Mouse (Mus musculus) ES-Bruce4 (cell line): ENCODE results near the gene Tmem171. TPM values are rescaled to one million over a fixed set of nuclear protein-coding genes. Genes with fewer than 3 reads are reported as not detected.

Source experiments
- H3K27ac ChIP-seq: 2 replicates; pipeline ENCODE4 v1.5.1; 2012; ENCODE audit warnings: low read length, inconsistent platforms; ENCODE audit not compliant: insufficient read depth
- H3K27me3 ChIP-seq: 2 replicates; pipeline ENCODE4 v1.6.1; 2012; ENCODE audit warnings: mild to moderate bottlenecking, low read length, inconsistent platforms; ENCODE audit not compliant: control insufficient read depth, poor library complexity, insufficient read depth, severe bottlenecking
- H3K36me3 ChIP-seq: 2 replicates; pipeline ENCODE4 v1.6.1; 2012; ENCODE audit warnings: inconsistent platforms, mild to moderate bottlenecking, low read length, moderate library complexity; ENCODE audit not compliant: control insufficient read depth, poor library complexity, insufficient read depth, severe bottlenecking
- H3K4me1 ChIP-seq: one replicate; pipeline ENCODE4 v1.8.1; 2011; ENCODE audit warnings: low read length; ENCODE audit not compliant: control insufficient read depth, insufficient read depth
- H3K4me3 ChIP-seq: 2 replicates; pipeline ENCODE4 v1.5.1; 2011; ENCODE audit warnings: low read depth, mild to moderate bottlenecking, low read length
- H3K9ac ChIP-seq: 2 replicates; pipeline ENCODE4 v1.6.1; 2012; ENCODE audit warnings: low read depth, mild to moderate bottlenecking, inconsistent platforms; ENCODE audit not compliant: poor library complexity, severe bottlenecking
- H3K9me3 ChIP-seq: replicated peaks from 2 replicates; pipeline ENCODE4 v1.6.1; 2012; ENCODE audit warnings: mild to moderate bottlenecking, low read length, inconsistent platforms; ENCODE audit not compliant: control insufficient read depth, poor library complexity, insufficient read depth, severe bottlenecking
- CTCF ChIP-seq: IDR thresholded peaks from one replicate; pipeline ENCODE4 v1.8.1; 2011; ENCODE audit warnings: low read depth, low read length
- EP300 ChIP-seq: IDR thresholded peaks from 2 replicates; pipeline ENCODE4 v1.6.1; 2011; ENCODE audit warnings: low read depth, low read length; ENCODE audit not compliant: insufficient read depth
- POLR2A ChIP-seq: IDR thresholded peaks from one replicate; pipeline ENCODE4 v1.8.1; 2011; ENCODE audit warnings: low read length; ENCODE audit not compliant: insufficient read depth
- polyA plus RNA-seq: library from polyadenylated mRNA; stranded (reverse); fragments of >200 nt; gene quantifications from 2 replicates; pipeline ENCODE4 v1.2.4, GENCODE M21; 2011; ENCODE audit warnings: low read depth; ENCODE audit not compliant: missing spikeins, insufficient read depth, insufficient read length

Tmem171 gene
- polyA plus RNA-seq, 1 experiment, result 0.99 TPM

GRCm38 (mm10) chr13:98710236-98710635 is 15.6 kb upstream of the Tmem171 start:
- no peaks in the 10 kb centered on the region for H3K4me1 ChIP-seq
- no peaks in the 10 kb centered on the region for H3K36me3 ChIP-seq
- no peaks in the 10 kb centered on the region for H3K9me3 ChIP-seq
- TF ChIP-seq POLR2A, result no peak
- TF ChIP-seq CTCF, result no peak
- no peak for TF ChIP-seq EP300
- no peak overlapping the region for H3K4me3 ChIP-seq
- no peaks in the 10 kb centered on the region for H3K27me3 ChIP-seq
- H3K27ac ChIP-seq, result no peak overlapping the region
- H3K9ac ChIP-seq, result no peak overlapping the region

- H3K4me1 ChIP-seq, result no peaks in the 10 kb centered on the region
- H3K36me3 ChIP-seq, result no peaks in the 10 kb centered on the region
- H3K4me3 ChIP-seq, result no peak overlapping the region
- no peak overlapping the region for H3K27ac ChIP-seq
- H3K9ac ChIP-seq, result no peak overlapping the region
- no peaks in the 10 kb centered on the region for H3K27me3 ChIP-seq
- TF ChIP-seq EP300, result no peak
- TF ChIP-seq CTCF, result no peak
- TF ChIP-seq POLR2A, result no peak
- no peaks in the 10 kb centered on the region for H3K9me3 ChIP-seq
These were observed 10.9 kb upstream of the Tmem171 start for GRCm38 (mm10) chr13:98705501-98705900.

- H3K27ac ChIP-seq, result no peak overlapping the region
- no peak overlapping the region for H3K4me3 ChIP-seq
- no peak for TF ChIP-seq POLR2A
- no peak for TF ChIP-seq EP300
- TF ChIP-seq CTCF, result no peak
- no peaks in the 10 kb centered on the region for H3K9me3 ChIP-seq
- no peaks in the 10 kb centered on the region for H3K4me1 ChIP-seq
- no peak overlapping the region for H3K9ac ChIP-seq
- H3K27me3 ChIP-seq, result no peaks in the 10 kb centered on the region
- H3K36me3 ChIP-seq, result no peaks in the 10 kb centered on the region
These were observed 9.2 kb upstream of the Tmem171 start for GRCm38 (mm10) chr13:98703786-98704185.

GRCm38 (mm10) chr13:98702361-98702760 is 7.7 kb upstream of the Tmem171 start:
- H3K4me1 ChIP-seq, result no peaks in the 10 kb centered on the region
- H3K4me3 ChIP-seq, result no peak overlapping the region
- no peaks in the 10 kb centered on the region for H3K36me3 ChIP-seq
- H3K9me3 ChIP-seq, result no peaks in the 10 kb centered on the region
- no peak overlapping the region for H3K9ac ChIP-seq
- H3K27me3 ChIP-seq, result no peaks in the 10 kb centered on the region
- TF ChIP-seq CTCF, result no peak
- TF ChIP-seq EP300, result no peak
- no peak for TF ChIP-seq POLR2A
- no peak overlapping the region for H3K27ac ChIP-seq

- no peaks in the 10 kb centered on the region for H3K9me3 ChIP-seq
- no peak overlapping the region for H3K4me3 ChIP-seq
- H3K27me3 ChIP-seq, result no peaks in the 10 kb centered on the region
- H3K9ac ChIP-seq, result no peak overlapping the region
- no peak overlapping the region for H3K27ac ChIP-seq
- no peaks in the 10 kb centered on the region for H3K36me3 ChIP-seq
- TF ChIP-seq EP300 (no peak), CTCF (no peak), POLR2A (no peak)
- H3K4me1 ChIP-seq, result no peaks in the 10 kb centered on the region
These were observed 6.7 kb upstream of the Tmem171 start for GRCm38 (mm10) chr13:98701309-98701675.

GRCm38 (mm10) chr13:98700661-98701308 is 6.2 kb upstream of the Tmem171 start:
- H3K27ac ChIP-seq, result no peak overlapping the region
- no peaks in the 10 kb centered on the region for H3K36me3 ChIP-seq
- no peak overlapping the region for H3K9ac ChIP-seq
- no peaks in the 10 kb centered on the region; the same call in 1 of the 2 replicates for H3K27me3 ChIP-seq
- no peak for TF ChIP-seq CTCF
- no peak for TF ChIP-seq EP300
- TF ChIP-seq POLR2A, result no peak
- no peaks in the 10 kb centered on the region for H3K9me3 ChIP-seq
- no peak overlapping the region for H3K4me3 ChIP-seq
- no peaks in the 10 kb centered on the region for H3K4me1 ChIP-seq
